Mouse (Mus musculus): ENCODE measurements around the gene Ntng1.

DNA sequence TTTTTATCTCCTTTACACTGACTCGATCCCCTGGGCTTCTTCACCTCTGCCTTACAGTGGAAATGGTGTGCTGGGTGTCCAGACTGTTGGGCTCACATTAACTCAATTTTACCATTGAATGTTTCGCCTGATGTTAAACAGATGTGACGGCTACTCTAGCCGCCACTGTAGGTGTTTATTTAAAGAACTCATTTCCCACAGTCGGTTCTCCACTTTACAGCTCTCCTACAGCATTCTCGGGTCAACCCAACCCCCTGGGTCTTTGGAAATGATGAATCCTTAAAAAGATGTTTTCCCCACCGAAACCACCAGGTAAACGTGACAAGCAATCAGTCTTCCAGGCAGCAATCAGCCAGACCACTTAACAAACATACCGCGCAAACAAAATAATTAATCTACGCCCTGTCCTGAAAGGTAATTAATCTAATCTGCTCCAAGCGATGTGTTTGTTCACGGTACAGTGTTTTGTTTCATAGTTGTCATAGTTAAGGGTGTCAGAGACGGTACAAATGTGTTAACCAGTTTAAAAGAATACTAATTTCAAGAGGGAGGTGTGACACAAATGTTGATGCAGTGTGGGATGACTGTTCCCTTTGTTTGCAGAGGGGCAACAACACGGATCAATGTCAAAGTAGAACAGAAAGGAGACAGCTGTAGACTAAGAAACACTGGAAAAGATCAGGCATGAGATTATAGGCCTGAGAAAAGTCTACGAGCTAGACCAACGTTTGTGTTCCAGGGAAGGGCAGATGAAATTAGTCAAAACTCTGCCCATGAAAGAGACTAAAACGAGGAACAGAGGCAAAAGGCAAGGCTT lies 120.8 kb downstream of the Ntng1 start:
- TF ChIP-seq CTCF (IDR thresholded peaks at IDR 0.05; ENCODE audit: extremely low read depth, insufficient read depth, low read length) (no peak), POLR2A (IDR thresholded peaks at IDR 0.05; ENCODE audit: extremely low read depth, insufficient read depth, low read length) (no peak)

Measured in cortical plate, adult 2 months (tissue).